Mouse (Mus musculus): ENCODE measurements around the gene Ntm. TPM values are rescaled to one million over a fixed set of nuclear protein-coding genes. Genes with fewer than 3 reads are reported as not detected.
A peak's percentile ranks its signal among the peaks of the same experiment; 100 is the strongest.

Gene Ntm
- polyA plus RNA-seq, 1 experiment from 2014 or later: 30.6 TPM

- no peak overlapping the region for H3K4me3 ChIP-seq (ENCODE audit: low read depth, low read length)
- DNase-seq (ENCODE audit: low spot score) (no peak), ATAC-seq (ENCODE audit: low FRiP score) (no peak)
- no peaks in the 10 kb centered on the region for H3K9me3 ChIP-seq (ENCODE audit: control insufficient read depth, low read length)
- 89% methylated on average over 4 of the region's 4 CpGs for WGBS
- no peak overlapping the region for H3K9ac ChIP-seq (ENCODE audit: low read depth, low read length)
- H3K27ac ChIP-seq (ENCODE audit: low read depth, low read length): no peak overlapping the region
- H3K4me1 ChIP-seq (replicated peaks; ENCODE audit: control insufficient read depth, insufficient read depth, low read length): peaks cover 3% of the 10 kb centered on the region
- H3K27me3 ChIP-seq (ENCODE audit: control insufficient read depth, insufficient read depth, low read length): no peaks in the 10 kb centered on the region
- H3K4me2 ChIP-seq (replicated peaks; ENCODE audit: low read depth, low read length): no peak overlapping the region
- no peaks in the 10 kb centered on the region for H3K36me3 ChIP-seq (ENCODE audit: control insufficient read depth, insufficient read depth, low read length)
These were observed 735.2 kb downstream of the Ntm start for GRCm38 (mm10) chr9:29227747-29228146.

- Histone ChIP-seq H3K4me3 (ENCODE audit: low read depth, low read length) (no peak overlapping the region), H3K27me3 (ENCODE audit: control insufficient read depth, insufficient read depth, low read length) (no peaks in the 10 kb centered on the region), H3K36me3 (ENCODE audit: control insufficient read depth, insufficient read depth, low read length) (no peaks in the 10 kb centered on the region), H3K9me3 (ENCODE audit: control insufficient read depth, low read length) (no peaks in the 10 kb centered on the region), H3K4me1 (replicated peaks; ENCODE audit: control insufficient read depth, insufficient read depth, low read length) (peaks cover 3% of the 10 kb centered on the region), H3K27ac (ENCODE audit: low read depth, low read length) (no peak overlapping the region), H3K4me2 (replicated peaks; ENCODE audit: low read depth, low read length) (no peak overlapping the region), H3K9ac (ENCODE audit: low read depth, low read length) (no peak overlapping the region)
- DNase-seq (ENCODE audit: low spot score): no peak
- no peak for ATAC-seq (ENCODE audit: low FRiP score)
- WGBS: 55% methylated on average over 10 of the region's 10 CpGs
These were observed 739.9 kb downstream of the Ntm start for GRCm38 (mm10) chr9:29222915-29223545.

DNA sequence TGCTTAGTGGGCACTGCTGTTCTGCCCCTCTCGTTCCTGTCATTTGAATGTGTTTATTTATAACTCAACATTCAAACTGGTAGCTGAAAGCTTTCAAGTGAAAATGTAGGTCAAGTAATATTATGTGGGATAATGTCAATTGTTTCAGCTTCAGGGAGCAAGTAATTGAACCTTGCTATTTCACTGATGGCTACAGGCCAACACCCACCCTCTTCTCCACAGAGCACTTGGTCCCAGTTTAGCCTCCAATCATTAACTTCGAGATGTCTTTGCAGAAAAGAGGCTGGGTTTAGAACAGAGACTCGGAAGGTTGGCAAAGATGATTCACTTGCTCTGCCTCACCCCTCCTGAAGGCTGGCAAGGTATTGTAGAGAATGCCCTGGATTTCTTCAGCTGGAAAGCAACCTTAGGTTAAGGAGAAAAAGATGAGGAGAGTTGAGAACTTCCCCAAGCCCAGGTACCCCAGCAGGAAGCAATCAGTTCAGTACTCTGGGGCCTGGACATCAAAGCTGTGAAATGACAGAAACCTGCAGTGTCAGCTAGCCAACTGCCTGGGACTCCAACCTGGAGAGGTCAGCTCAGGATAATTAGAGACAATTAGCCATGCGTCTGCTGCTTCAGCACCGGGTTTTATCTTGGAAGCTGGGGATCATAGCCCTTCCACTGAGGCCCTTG lies 741.9 kb downstream of the Ntm start:
- H3K9me3 ChIP-seq (ENCODE audit: control insufficient read depth, low read length): no peaks in the 10 kb centered on the region
- H3K9ac ChIP-seq (ENCODE audit: low read depth, low read length): no peak overlapping the region
- ATAC-seq (ENCODE audit: low FRiP score): no peak
- peaks cover 3% of the 10 kb centered on the region for H3K4me1 ChIP-seq (replicated peaks; ENCODE audit: control insufficient read depth, insufficient read depth, low read length)
- H3K27me3 ChIP-seq (ENCODE audit: control insufficient read depth, insufficient read depth, low read length): no peaks in the 10 kb centered on the region
- H3K36me3 ChIP-seq (ENCODE audit: control insufficient read depth, insufficient read depth, low read length): no peaks in the 10 kb centered on the region
- 33% methylated on average over 5 of the region's 5 CpGs for WGBS
- DNase-seq (ENCODE audit: low spot score): no peak
- no peak overlapping the region for H3K27ac ChIP-seq (ENCODE audit: low read depth, low read length)
- no peak overlapping the region for H3K4me2 ChIP-seq (replicated peaks; ENCODE audit: low read depth, low read length)
- H3K4me3 ChIP-seq (ENCODE audit: low read depth, low read length): no peak overlapping the region

DNA sequence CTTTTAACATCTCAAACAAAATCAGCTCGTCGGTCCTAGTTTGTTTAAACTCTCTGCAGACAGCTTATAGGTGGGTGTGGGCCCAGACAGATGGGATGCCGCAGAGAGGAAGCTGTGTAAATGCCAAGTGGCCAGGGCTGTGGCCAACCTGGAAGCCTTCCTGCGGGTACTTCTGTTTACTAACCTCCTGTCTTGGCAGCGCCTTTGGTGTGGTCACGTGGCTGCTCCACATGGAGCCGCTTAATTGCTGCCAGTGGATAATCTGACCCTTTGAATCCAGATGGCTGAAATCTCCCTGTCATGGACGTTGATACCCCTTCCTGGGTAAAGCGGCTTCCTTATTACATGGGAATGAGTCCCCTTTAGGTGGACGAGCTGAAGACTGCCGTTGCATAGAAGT lies 742.4 kb downstream of the Ntm start:
- Histone ChIP-seq H3K4me1 (replicated peaks; ENCODE audit: control insufficient read depth, insufficient read depth, low read length) (peaks cover 3% of the 10 kb centered on the region), H3K36me3 (ENCODE audit: control insufficient read depth, insufficient read depth, low read length) (no peaks in the 10 kb centered on the region), H3K9me3 (ENCODE audit: control insufficient read depth, low read length) (no peaks in the 10 kb centered on the region), H3K27ac (ENCODE audit: low read depth, low read length) (no peak overlapping the region), H3K9ac (ENCODE audit: low read depth, low read length) (no peak overlapping the region), H3K4me2 (replicated peaks; ENCODE audit: low read depth, low read length) (no peak overlapping the region), H3K4me3 (ENCODE audit: low read depth, low read length) (no peak overlapping the region), H3K27me3 (ENCODE audit: control insufficient read depth, insufficient read depth, low read length) (no peaks in the 10 kb centered on the region)
- ATAC-seq (ENCODE audit: low FRiP score) (no peak), DNase-seq (ENCODE audit: low spot score) (no peak)
- 57% methylated on average over 11 of the region's 11 CpGs for WGBS

GRCm38 (mm10) chr9:29217951-29218350 lies 745.0 kb downstream of the Ntm start:
- H3K4me2 ChIP-seq (replicated peaks; ENCODE audit: low read depth, low read length): no peak overlapping the region
- no peak overlapping the region for H3K4me3 ChIP-seq (ENCODE audit: low read depth, low read length)
- no peaks in the 10 kb centered on the region for H3K36me3 ChIP-seq (ENCODE audit: control insufficient read depth, insufficient read depth, low read length)
- 86% methylated on average over 7 of the region's 7 CpGs for WGBS
- no peaks in the 10 kb centered on the region for H3K4me1 ChIP-seq (replicated peaks; ENCODE audit: control insufficient read depth, insufficient read depth, low read length)
- no peaks in the 10 kb centered on the region for H3K27me3 ChIP-seq (ENCODE audit: control insufficient read depth, insufficient read depth, low read length)
- no peak overlapping the region for H3K9ac ChIP-seq (ENCODE audit: low read depth, low read length)
- ATAC-seq (ENCODE audit: low FRiP score) (no peak), DNase-seq (ENCODE audit: low spot score) (no peak)
- no peaks in the 10 kb centered on the region for H3K9me3 ChIP-seq (ENCODE audit: control insufficient read depth, low read length)
- H3K27ac ChIP-seq (ENCODE audit: low read depth, low read length): no peak overlapping the region

DNA sequence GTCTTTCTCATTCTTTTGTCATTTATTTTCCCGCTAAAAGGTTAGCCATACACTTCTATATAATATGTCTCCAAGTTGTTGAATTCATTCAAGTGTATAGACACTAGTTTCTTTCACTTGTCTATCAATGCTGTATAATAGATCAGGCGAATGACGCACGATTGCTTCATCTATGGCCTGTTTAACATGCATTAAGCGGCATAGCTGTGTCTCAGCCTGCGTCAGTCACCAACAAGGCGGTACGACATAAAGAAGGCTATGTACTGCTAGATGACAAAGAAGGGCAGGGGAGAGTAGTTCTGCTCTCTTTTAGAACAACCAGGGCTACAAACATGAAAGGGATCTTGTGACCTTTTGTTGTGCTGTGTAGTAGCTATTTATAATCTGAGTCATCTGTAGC lies 746.4 kb downstream of the Ntm start:
- Histone ChIP-seq H3K9ac (ENCODE audit: low read depth, low read length) (no peak overlapping the region), H3K4me1 (replicated peaks; ENCODE audit: control insufficient read depth, insufficient read depth, low read length) (no peaks in the 10 kb centered on the region), H3K27ac (ENCODE audit: low read depth, low read length) (no peak overlapping the region), H3K4me2 (replicated peaks; ENCODE audit: low read depth, low read length) (no peak overlapping the region), H3K36me3 (ENCODE audit: control insufficient read depth, insufficient read depth, low read length) (no peaks in the 10 kb centered on the region), H3K27me3 (ENCODE audit: control insufficient read depth, insufficient read depth, low read length) (no peaks in the 10 kb centered on the region), H3K9me3 (ENCODE audit: control insufficient read depth, low read length) (no peaks in the 10 kb centered on the region), H3K4me3 (ENCODE audit: low read depth, low read length) (no peak overlapping the region)
- 50% methylated on average over 8 of the region's 8 CpGs for WGBS
- DNase-seq (ENCODE audit: low spot score) (no peak), ATAC-seq (ENCODE audit: low FRiP score) (0 out of 2 replicates have a peak, but pooled peaks have one; percentile 56)

GRCm38 (mm10) chr9:29215796-29216195 lies 747.1 kb downstream of the Ntm start:
- DNase-seq (ENCODE audit: low spot score): no peak

GRCm38 (mm10) chr9:29215241-29215640 lies 747.7 kb downstream of the Ntm start:
- Histone ChIP-seq H3K9ac (ENCODE audit: low read depth, low read length) (no peak overlapping the region), H3K9me3 (ENCODE audit: control insufficient read depth, low read length) (no peaks in the 10 kb centered on the region), H3K27me3 (ENCODE audit: control insufficient read depth, insufficient read depth, low read length) (no peaks in the 10 kb centered on the region), H3K4me3 (ENCODE audit: low read depth, low read length) (no peak overlapping the region), H3K4me1 (replicated peaks; ENCODE audit: control insufficient read depth, insufficient read depth, low read length) (no peaks in the 10 kb centered on the region), H3K36me3 (ENCODE audit: control insufficient read depth, insufficient read depth, low read length) (no peaks in the 10 kb centered on the region), H3K27ac (ENCODE audit: low read depth, low read length) (no peak overlapping the region), H3K4me2 (replicated peaks; ENCODE audit: low read depth, low read length) (no peak overlapping the region)
- 75% methylated on average over 1 of the region's 1 CpGs for WGBS
- no peak for ATAC-seq (ENCODE audit: low FRiP score)
- no peak for DNase-seq (ENCODE audit: low spot score)

More at GRCm38 (mm10) chr9:29215796-29216195, 747.1 kb downstream of the Ntm start:
- no peak for ATAC-seq (ENCODE audit: low FRiP score)
- Histone ChIP-seq H3K27ac (ENCODE audit: low read depth, low read length) (no peak overlapping the region), H3K36me3 (ENCODE audit: control insufficient read depth, insufficient read depth, low read length) (no peaks in the 10 kb centered on the region), H3K9me3 (ENCODE audit: control insufficient read depth, low read length) (no peaks in the 10 kb centered on the region), H3K4me2 (replicated peaks; ENCODE audit: low read depth, low read length) (no peak overlapping the region), H3K9ac (ENCODE audit: low read depth, low read length) (no peak overlapping the region), H3K4me3 (ENCODE audit: low read depth, low read length) (no peak overlapping the region), H3K4me1 (replicated peaks; ENCODE audit: control insufficient read depth, insufficient read depth, low read length) (no peaks in the 10 kb centered on the region), H3K27me3 (ENCODE audit: control insufficient read depth, insufficient read depth, low read length) (no peaks in the 10 kb centered on the region)
- 94% methylated on average over 2 of the region's 2 CpGs for WGBS

- H3K36me3 ChIP-seq (ENCODE audit: control insufficient read depth, insufficient read depth, low read length): no peaks in the 10 kb centered on the region
- 93% methylated on average over 2 of the region's 2 CpGs for WGBS
- H3K27me3 ChIP-seq (ENCODE audit: control insufficient read depth, insufficient read depth, low read length): no peaks in the 10 kb centered on the region
- DNase-seq (ENCODE audit: low spot score) (no peak), ATAC-seq (ENCODE audit: low FRiP score) (no peak)
- no peak overlapping the region for H3K27ac ChIP-seq (ENCODE audit: low read depth, low read length)
- no peak overlapping the region for H3K4me3 ChIP-seq (ENCODE audit: low read depth, low read length)
- no peaks in the 10 kb centered on the region for H3K9me3 ChIP-seq (ENCODE audit: control insufficient read depth, low read length)
- H3K4me1 ChIP-seq (replicated peaks; ENCODE audit: control insufficient read depth, insufficient read depth, low read length): no peaks in the 10 kb centered on the region
- H3K9ac ChIP-seq (ENCODE audit: low read depth, low read length): no peak overlapping the region
- H3K4me2 ChIP-seq (replicated peaks; ENCODE audit: low read depth, low read length): no peak overlapping the region
These were observed 753.7 kb downstream of the Ntm start for GRCm38 (mm10) chr9:29209243-29209642.

Measured in hindbrain, embryonic 11.5 days (tissue).